Mouse (Mus musculus) CH12.LX (cell line): Measurements from ENCODE around the gene Gm5767. TPM values are rescaled to one million over a fixed set of nuclear protein-coding genes. Genes with fewer than 3 reads are reported as not detected.

Experiments
- DNase-seq: peaks from one replicate; pipeline ENCODE4 v3.0.0-alpha.2; 2013; ENCODE audit errors: extremely low read depth
- H3K27ac ChIP-seq: 2 replicates; pipeline ENCODE4 v1.5.1; 2012; ENCODE audit warnings: low read depth, mild to moderate bottlenecking, control low read depth, moderate library complexity; ENCODE audit not compliant: insufficient read depth
- H3K27me3 ChIP-seq: replicated peaks from 2 replicates; pipeline ENCODE3; 2012; ENCODE audit warnings: inconsistent platforms
- H3K36me3 ChIP-seq, 2 experiments: replicated peaks in 1 of 2; 2 replicates each; pipeline versions ENCODE3 to v1.6.1; 2012; ENCODE audit warnings: inconsistent platforms in 1 of 2, low read length in 1 of 2, mild to moderate bottlenecking in 1 of 2, mixed read lengths in 1 of 2, moderate library complexity in 1 of 2; ENCODE audit not compliant: control insufficient read depth in 1 of 2, insufficient read depth in 1 of 2
- H3K4me1 ChIP-seq, 2 experiments: 2 replicates each; pipeline ENCODE4 v1.6.1; 2012; ENCODE audit warnings: inconsistent platforms in 1 of 2, moderate library complexity in 1 of 2; ENCODE audit not compliant: insufficient read depth in 2 of 2, control insufficient read depth in 1 of 2
- H3K4me2 ChIP-seq: 2 replicates; pipeline ENCODE4 v1.6.1; 2012; ENCODE audit warnings: low read depth, mild to moderate bottlenecking, control low read depth; ENCODE audit not compliant: poor library complexity, insufficient read depth, severe bottlenecking
- H3K4me3 ChIP-seq, 3 experiments: fragments of 150-350 bp in 1 of 3; sonication (generic) in 1 of 3; replicated peaks in 1 of 3; 2 replicates each; pipeline versions ENCODE3 to v1.5.1; 2011 to 2012; ENCODE audit warnings: low read depth in 2 of 3, low read length in 2 of 3, mild to moderate bottlenecking in 2 of 3, moderate library complexity in 2 of 3, control low read depth in 1 of 3, improper control_type of control experiment in 1 of 3, inconsistent platforms in 1 of 3, mixed read lengths in 1 of 3; ENCODE audit not compliant: poor library complexity in 1 of 3
- H3K79me2 ChIP-seq: replicated peaks from 2 replicates; pipeline ENCODE4 v1.6.1; 2012; ENCODE audit warnings: mild to moderate bottlenecking, moderate library complexity; ENCODE audit not compliant: control insufficient read depth, poor library complexity, insufficient read depth, severe bottlenecking; ENCODE audit errors: extremely low read depth
- H3K9ac ChIP-seq: 2 replicates; pipeline ENCODE4 v1.6.1; 2012; ENCODE audit warnings: low read depth, mild to moderate bottlenecking, control low read depth, moderate library complexity; ENCODE audit not compliant: insufficient read depth
- H3K9me3 ChIP-seq: replicated peaks from 2 replicates; pipeline ENCODE3; 2012; ENCODE audit warnings: low read length, inconsistent platforms, mixed read lengths
- BHLHE40 ChIP-seq: IDR thresholded peaks from 2 replicates; pipeline ENCODE4 v1.6.1; 2011; ENCODE audit warnings: mild to moderate bottlenecking, low read depth, low read length, improper control_type of control experiment
- CHD2 ChIP-seq: IDR thresholded peaks from 2 replicates; pipeline ENCODE4 v1.6.1; 2011; ENCODE audit warnings: low read length, improper control_type of control experiment
- CTCF ChIP-seq, 2 experiments: IDR thresholded peaks in 1 of 2; conservative IDR thresholded peaks in 1 of 2; 2 replicates each; pipeline ENCODE4 v1.5.1; 2011 to 2012; ENCODE audit warnings: low read depth in 2 of 2, low read length in 2 of 2, improper control_type of control experiment in 1 of 2, inconsistent platforms in 1 of 2, mild to moderate bottlenecking in 1 of 2, moderate library complexity in 1 of 2
- ELF1 ChIP-seq: IDR thresholded peaks from 2 replicates; pipeline ENCODE4 v1.6.1; 2014; ENCODE audit warnings: low read depth, mild to moderate bottlenecking, inconsistent platforms, low read length, improper control_type of control experiment
- GABPA ChIP-seq: IDR thresholded peaks from 2 replicates; pipeline ENCODE4 v1.6.1; 2012; ENCODE audit warnings: low read depth, low read length, improper control_type of control experiment, inconsistent platforms; ENCODE audit not compliant: insufficient replicate concordance
- JUN ChIP-seq: IDR thresholded peaks from 2 replicates; pipeline ENCODE4 v1.6.1; 2011; ENCODE audit warnings: low read depth, mild to moderate bottlenecking, low read length, improper control_type of control experiment, moderate library complexity; ENCODE audit not compliant: insufficient read depth
- KAT2A ChIP-seq: IDR thresholded peaks from 2 replicates; pipeline ENCODE4 v1.6.1; 2012; ENCODE audit warnings: low read length, improper control_type of control experiment, inconsistent platforms; ENCODE audit not compliant: insufficient replicate concordance
- MXI1 ChIP-seq: IDR thresholded peaks from 2 replicates; pipeline ENCODE4 v1.6.1; 2011; ENCODE audit warnings: mild to moderate bottlenecking, low read depth, low read length, improper control_type of control experiment
- MYC ChIP-seq: IDR thresholded peaks from 2 replicates; pipeline ENCODE4 v1.6.1; 2011; ENCODE audit warnings: low read depth, mild to moderate bottlenecking, improper control_type of control experiment, low read length
- NELFE ChIP-seq: IDR thresholded peaks from 2 replicates; pipeline ENCODE4 v1.6.1; 2011; ENCODE audit warnings: low read depth, low read length, improper control_type of control experiment
- PAX5 ChIP-seq: IDR thresholded peaks from 2 replicates; pipeline ENCODE4 v1.6.1; 2012; ENCODE audit warnings: low read length, inconsistent platforms, mixed read lengths
- POLR2AphosphoS2 ChIP-seq: IDR thresholded peaks from 2 replicates; pipeline ENCODE4 v1.6.1; 2011; ENCODE audit warnings: low read depth, low read length, improper control_type of control experiment
- RAD21 ChIP-seq: IDR thresholded peaks from 2 replicates; pipeline ENCODE4 v1.6.1; 2011; ENCODE audit warnings: low read depth, mild to moderate bottlenecking, low read length, improper control_type of control experiment, moderate library complexity
- RCOR1 ChIP-seq: conservative IDR thresholded peaks from 2 replicates; pipeline ENCODE4 v1.6.1; 2012; ENCODE audit warnings: low read depth, mild to moderate bottlenecking, inconsistent platforms, low read length, improper control_type of control experiment
- TCF12 ChIP-seq: IDR thresholded peaks from 2 replicates; pipeline ENCODE4 v1.6.1; 2014; ENCODE audit warnings: low read depth, mild to moderate bottlenecking, inconsistent platforms, low read length, improper control_type of control experiment
- USF2 ChIP-seq: conservative IDR thresholded peaks from 2 replicates; pipeline ENCODE4 v1.6.1; 2011; ENCODE audit warnings: low read depth, low read length, improper control_type of control experiment
- ZKSCAN1 ChIP-seq: IDR thresholded peaks from 2 replicates; pipeline ENCODE4 v1.6.1; 2012; ENCODE audit warnings: low read depth, inconsistent platforms, low read length, improper control_type of control experiment, borderline replicate concordance
- ZMIZ1 ChIP-seq: IDR thresholded peaks from 2 replicates; pipeline ENCODE4 v1.6.1; 2012; ENCODE audit warnings: low read depth, mild to moderate bottlenecking, inconsistent platforms, low read length, improper control_type of control experiment
- dilution Hi-C: fragments of 300-500 bp; cut with MboI; formaldehyde crosslinking; loops from 2 replicates; pipeline ENCODE4 v1.14.3; 2020; ENCODE audit warnings: low sequenced_read_pairs; ENCODE audit not compliant: extremely low pct_unique_long_range_greater_than_20kb, extremely low pct_ligation_motif_present
- in situ Hi-C: fragments of 300-500 bp; cut with MboI; formaldehyde crosslinking; loops from 3 replicates; pipeline ENCODE4 v1.14.3; 2019; ENCODE audit warnings: low sequenced_read_pairs, low pct_ligation_motif_present, low pct_unique_long_range_greater_than_20kb, mixed read lengths
- polyA plus RNA-seq: library from polyadenylated mRNA; unstranded; fragments of >175 nt; gene quantifications from 2 replicates; pipeline ENCODE4 v1.2.1, GENCODE M21; 2012; ENCODE audit warnings: low read depth; ENCODE audit not compliant: insufficient read length
- total RNA-seq, 2 experiments: library from RNA; depleted of rRNA; stranded (reverse); fragments of 300-350 nt in 1 of 2; fragments of >200 nt in 1 of 2; gene quantifications; 2 replicates each; pipeline ENCODE4 v1.2.3; 2012 to 2014

Gene Gm5767
- total and polyA plus RNA-seq, 3 experiments: not detected

GRCm38 (mm10) chr16:8686121-8686870, 5.7 kb downstream of the Gm5767 start (continued):
- TF ChIP-seq ELF1 (no peak), PAX5 (no peak), MYC (no peak), CHD2 (no peak), TCF12 (no peak), BHLHE40 (peak; percentile 45; the same call in 1 of the 2 replicates), ZKSCAN1 (no peak), CTCF (conservative IDR thresholded peaks at IDR 0.05 in 1 of 2, IDR thresholded peaks at IDR 0.05 in 1 of 2; ENCODE audit: low read depth in 2 of 2, low read length in 2 of 2) (peak; percentile 97 to 99), KAT2A (no peak), NELFE (peak; percentile 18; the same call in 1 of the 2 replicates), RAD21 (peak; percentile 96), GABPA (no peak), JUN (no peak), ZMIZ1 (peak; percentile 45), RCOR1 (no peak), MXI1 (no peak), USF2 (no peak)

- in situ Hi-C loops: loop anchor here (5.0 kb wide), 2 partner anchors 80 to 180 kb away; no protein-coding TSS in a partner anchor
- dilution Hi-C loops: no loop called here
- Histone ChIP-seq H3K4me3 (no peak overlapping the region), H3K27ac (no peak overlapping the region), H3K79me2 (no peaks in the 10 kb centered on the region), H3K9ac (no peak overlapping the region), H3K4me1 (no peaks in the 10 kb centered on the region), H3K9me3 (no peaks in the 10 kb centered on the region), H3K27me3 (no peaks in the 10 kb centered on the region), H3K36me3 (peaks cover 42 to 90% of the 10 kb centered on the region in 2 experiments), H3K4me2 (no peak overlapping the region)
- DNase-seq: no peak
- TF ChIP-seq MXI1 (no peak), ZMIZ1 (0 out of 2 replicates have a peak, but pooled peaks have one; percentile 20), POLR2AphosphoS2 (peak; percentile 57; the same call in 1 of the 2 replicates)
Measured at GRCm38 (mm10) chr16:8686871-8687535, 6.4 kb downstream of the Gm5767 start.
